Mouse (Mus musculus) 3T3-L1 (cell line): ENCODE measurements around the gene Prkag1.

ENCODE experiments used
- DNase-seq: peaks from one replicate; pipeline ENCODE4 v3.0.0-alpha.2; 2015; ENCODE audit warnings: low read depth, low spot score

Prkag1 gene

GRCm38 (mm10) chr15:98853161-98853937, 22.0 kb upstream of the Prkag1 start:
- no peak for DNase-seq

- no peak for DNase-seq
Observed at GRCm38 (mm10) chr15:98852733-98853132, 21.4 kb upstream of the Prkag1 start.

DNA sequence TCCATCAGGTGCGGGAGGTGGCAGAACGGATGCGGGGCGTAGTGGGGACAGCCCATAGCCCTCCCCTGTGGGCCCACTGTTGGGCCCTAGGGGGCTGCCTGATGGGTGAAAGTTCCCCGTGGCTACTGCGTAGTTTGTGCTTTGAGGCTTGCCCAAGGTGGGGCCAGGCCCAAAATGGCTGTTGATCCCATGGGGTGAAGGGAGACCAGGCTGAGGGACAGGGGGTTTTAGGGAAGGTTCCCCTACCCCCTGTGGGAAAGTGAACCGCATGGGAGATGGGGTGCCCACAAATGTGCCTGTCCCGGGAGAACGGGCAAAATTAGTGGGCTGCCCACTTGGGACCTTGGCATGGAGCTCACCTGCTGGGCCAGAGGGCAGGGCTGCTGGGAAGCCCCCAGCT, 20.8 kb upstream of the Prkag1 start:
- no peak for DNase-seq

- DNase-seq, result no peak
Observed at GRCm38 (mm10) chr15:98851229-98851818, 20.0 kb upstream of the Prkag1 start.

DNA sequence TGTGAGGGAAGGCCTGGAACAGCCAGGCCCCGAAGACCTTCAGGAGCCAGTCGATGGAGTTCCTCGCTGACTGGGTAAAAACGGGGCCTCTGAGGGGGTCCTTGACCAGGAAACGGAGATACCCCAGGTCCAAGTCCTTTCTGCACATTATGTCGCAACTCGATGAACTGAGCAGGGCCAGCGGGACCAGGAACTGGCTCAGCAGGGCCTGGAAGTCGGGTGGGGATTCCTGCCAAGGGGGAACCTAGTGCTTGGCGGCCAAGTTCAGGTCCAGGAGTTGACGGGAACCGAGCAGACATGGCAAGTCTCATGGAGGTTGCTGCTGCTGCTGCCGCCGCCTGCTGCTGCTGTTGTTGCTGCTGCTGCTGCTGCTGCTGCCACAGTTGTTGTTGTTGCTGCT, 19.3 kb upstream of the Prkag1 start:
- DNase-seq, result no peak

- no peak for DNase-seq
Observed at GRCm38 (mm10) chr15:98849956-98850600, 18.8 kb upstream of the Prkag1 start.

GRCm38 (mm10) chr15:98849165-98849564, 17.8 kb upstream of the Prkag1 start:
- DNase-seq, result no peak

- no peak for DNase-seq
Observed at GRCm38 (mm10) chr15:98846140-98846539, 14.8 kb upstream of the Prkag1 start.

- no peak for DNase-seq
Observed at GRCm38 (mm10) chr15:98845149-98845548, 13.8 kb upstream of the Prkag1 start.

GRCm38 (mm10) chr15:98843595-98844223, 12.4 kb upstream of the Prkag1 start:
- DNase-seq, result no peak

DNA sequence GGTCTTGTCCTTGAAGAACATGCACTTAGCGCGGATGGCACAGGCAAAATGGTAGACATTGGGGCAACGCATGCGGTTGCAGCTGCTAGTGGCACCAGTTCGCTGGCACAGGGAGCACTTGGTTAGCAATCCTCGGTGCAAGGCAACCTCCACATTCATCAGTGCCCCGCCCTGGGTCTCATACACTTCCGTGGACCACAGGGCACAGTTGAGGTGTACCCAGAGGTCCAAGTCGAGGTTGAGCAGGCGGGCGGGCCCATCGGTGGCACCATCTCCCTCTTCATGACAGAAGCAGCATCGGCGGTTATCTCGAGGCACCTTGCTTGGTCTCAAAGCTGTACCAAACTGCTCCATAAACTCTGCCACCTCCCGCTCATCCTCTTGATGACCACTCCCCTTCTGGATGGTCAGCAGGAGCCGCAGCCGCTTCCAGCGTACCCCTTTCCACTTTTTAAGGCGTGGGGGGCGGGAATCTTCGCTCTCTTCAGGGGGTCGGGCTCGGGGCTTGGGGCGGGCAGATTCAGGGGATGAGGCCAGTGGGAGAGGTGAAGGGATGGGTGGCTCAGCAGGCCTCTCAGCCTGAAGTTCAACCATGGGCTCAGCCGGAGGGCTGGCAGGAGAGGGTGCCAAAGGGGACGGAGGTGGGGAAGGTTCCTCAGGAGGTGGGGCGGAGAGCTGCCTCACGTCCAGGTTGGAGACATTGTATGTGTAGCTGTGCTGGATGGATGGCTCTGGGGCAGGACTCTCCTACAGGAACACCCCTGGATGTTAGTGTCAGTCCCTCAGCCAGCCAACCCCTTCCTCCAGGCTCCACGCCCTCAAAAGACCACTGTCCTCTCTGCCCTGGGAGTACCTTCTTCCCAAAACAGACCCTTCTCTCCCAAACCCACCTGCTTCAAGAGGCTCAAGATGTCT, 8.6 kb upstream of the Prkag1 start:
- no peak for DNase-seq

GRCm38 (mm10) chr15:98839161-98839560, 7.8 kb upstream of the Prkag1 start:
- DNase-seq, result no peak

DNA sequence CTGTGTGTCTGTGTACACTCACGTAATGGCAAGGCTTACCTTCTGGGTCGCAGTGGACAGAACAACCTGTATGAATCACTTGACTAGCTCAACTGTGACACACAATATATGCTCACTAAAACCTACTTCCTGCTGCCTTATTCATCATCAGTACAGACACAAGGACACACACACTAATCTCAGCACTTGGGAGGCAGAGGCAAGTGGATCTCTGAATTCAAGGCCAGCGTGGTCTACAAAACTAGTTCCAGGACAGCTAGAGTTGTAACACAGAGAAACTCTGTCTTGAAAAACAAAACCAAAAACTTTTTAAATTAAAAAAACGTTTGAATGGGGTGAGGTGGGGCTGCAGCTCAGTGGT, 6.4 kb upstream of the Prkag1 start:
- no peak for DNase-seq

GRCm38 (mm10) chr15:98837006-98837742, 5.9 kb upstream of the Prkag1 start:
- no peak for DNase-seq

DNA sequence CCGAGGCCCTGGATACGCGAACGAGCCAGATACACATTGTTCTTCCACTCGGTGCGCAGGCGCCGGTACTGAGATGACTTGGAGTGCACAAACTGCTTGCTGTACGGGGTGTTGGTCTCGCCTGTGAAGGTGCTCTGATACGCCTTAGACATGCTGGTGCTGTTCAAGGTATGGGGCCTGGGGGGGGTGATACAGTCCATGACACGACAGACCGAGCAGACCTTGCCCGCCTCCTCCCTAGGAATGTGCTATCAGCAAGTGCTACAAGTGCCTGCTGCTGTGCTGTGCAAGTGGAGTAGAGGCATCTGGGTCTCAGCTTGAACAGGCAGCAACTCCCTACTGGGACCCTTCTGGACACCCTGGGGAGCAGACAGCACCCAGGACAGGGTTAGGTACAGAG, 4.0 kb upstream of the Prkag1 start:
- DNase-seq, result no peak

DNA sequence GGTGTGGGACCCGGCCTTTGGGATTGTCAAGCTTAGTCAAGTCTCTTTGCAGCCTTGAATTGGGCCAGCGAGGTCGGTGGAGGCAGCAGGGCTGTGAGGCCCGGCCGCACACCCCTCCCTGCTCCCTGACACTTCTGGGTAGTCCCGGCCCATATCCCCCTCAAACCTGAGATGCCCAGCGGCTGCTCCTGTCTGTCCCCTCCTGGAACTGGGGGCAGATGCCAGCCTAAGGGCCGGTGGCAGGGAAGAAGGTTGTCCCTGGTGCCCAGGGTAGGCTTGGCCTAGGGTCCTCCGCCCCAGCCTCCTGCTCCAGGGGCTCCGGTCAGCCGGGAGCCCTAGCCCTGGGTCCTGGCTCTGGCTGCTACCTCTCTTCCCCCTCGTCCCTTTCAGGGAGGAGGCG, 2.7 kb upstream of the Prkag1 start:
- DNase-seq, result no peak

DNA sequence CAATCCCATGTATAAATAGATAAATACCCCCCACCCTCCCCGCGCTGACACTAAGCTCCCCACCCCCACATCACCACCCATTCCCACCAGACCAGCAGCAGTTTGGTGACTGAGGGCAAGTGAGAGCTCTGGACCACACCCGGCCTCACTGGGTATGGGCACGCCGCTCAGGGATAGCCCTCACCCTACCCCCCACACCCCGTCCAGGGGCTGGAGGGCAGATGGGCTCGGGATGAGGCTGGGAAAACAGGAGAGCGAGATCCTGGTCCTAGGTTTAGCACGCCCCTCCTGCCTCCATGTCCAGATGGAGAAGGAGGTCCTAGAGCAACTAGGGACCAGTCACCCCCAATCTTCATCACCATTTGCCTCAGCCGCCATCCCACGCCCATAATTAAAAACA, 2.0 kb upstream of the Prkag1 start:
- no peak for DNase-seq

- DNase-seq, result peak; percentile 59
Observed at GRCm38 (mm10) chr15:98832161-98833058, 1.1 kb upstream of the Prkag1 start.

GRCm38 (mm10) chr15:98831684-98832035, 339 bp upstream of the Prkag1 start:
- no peak for DNase-seq

GRCm38 (mm10) chr15:98827611-98828011, 3.7 kb downstream of the Prkag1 start:
- no peak for DNase-seq
